Comparison of ENCODE assay signal across 16 mouse cellular contexts in genomic region chr8:123836354-123836753, GRCm38 (mm10). TPM values are rescaled to one million over a fixed set of nuclear protein-coding genes. Genes with fewer than 3 reads are reported as not detected.
DNase-seq lines count a peak whose midpoint lies in the region; ATAC-seq lines count a peak whose summit lies in the region.
"Had no signal": no experiment of that assay in that cellular context is flagged by ENCODE, and none has a peak within 500 bp of the region (broad histone marks: within the 10 kb centered on the region; RNA-seq: fewer than 3 reads in every experiment).

No protein-coding gene starts in this region.

- peak; percentile 17; the same call in 1 of the 2 replicates for ATAC-seq in hindbrain, embryonic 16.5 days
- ATAC-seq in hindbrain, embryonic 11.5 days (ENCODE audit: low FRiP score), result no peak
- ATAC-seq: forebrain, embryonic 15.5 days had no signal

- H3K27ac ChIP-seq in hindbrain, embryonic 16.5 days (ENCODE audit: low read depth, low read length), result no peak overlapping the region
- no peak overlapping the region for H3K27ac ChIP-seq in hindbrain, embryonic 11.5 days (ENCODE audit: low read depth, low read length)
- H3K27ac ChIP-seq: embryonic facial prominence, embryonic 10.5 days; forebrain, embryonic 15.5 days; hindbrain, embryonic 13.5 days had no signal

- H3K9ac ChIP-seq in hindbrain, embryonic 16.5 days (ENCODE audit: low read depth, low read length), result no peak overlapping the region
- no peak overlapping the region for H3K9ac ChIP-seq in hindbrain, embryonic 11.5 days (ENCODE audit: low read depth, low read length)
- H3K9ac ChIP-seq: forebrain, embryonic 15.5 days; hindbrain, embryonic 13.5 days had no signal

- no peaks in the 10 kb centered on the region for H3K4me1 ChIP-seq in hindbrain, embryonic 16.5 days (ENCODE audit: control insufficient read depth, insufficient read depth, low read depth, low read length)
- H3K4me1 ChIP-seq in hindbrain, embryonic 11.5 days (replicated peaks; ENCODE audit: control insufficient read depth, insufficient read depth, low read length), result no peaks in the 10 kb centered on the region
- H3K4me1 ChIP-seq: embryonic facial prominence, embryonic 10.5 days; forebrain, embryonic 15.5 days; hindbrain, embryonic 13.5 days had no signal

- peaks cover 34% of the 10 kb centered on the region for H3K36me3 ChIP-seq in hindbrain, embryonic 16.5 days (ENCODE audit: control insufficient read depth, insufficient read depth, low read length)
- peaks cover 8% of the 10 kb centered on the region; the same call in 1 of the 2 replicates for H3K36me3 ChIP-seq in hindbrain, embryonic 11.5 days (ENCODE audit: control insufficient read depth, insufficient read depth, low read length)

- WGBS in hindbrain, embryonic 16.5 days, result 78% methylated on average over 6 of the region's 6 CpGs
- WGBS in hindbrain, embryonic 11.5 days, result 89% methylated on average over 6 of the region's 6 CpGs

- DNase-seq in hindbrain, embryonic 11.5 days (ENCODE audit: low spot score), result no peak
- DNase-seq in layer of hippocampus, adult 9-11 months, result peak; percentile 74
- no peak for DNase-seq in layer of hippocampus, adult 8-10 months (ENCODE audit: low spot score in 2 of 2)
- DNase-seq in right cerebral cortex, adult 18-20 months, result peak; percentile 57
- no peak for DNase-seq in right cerebral cortex, adult 2 months (ENCODE audit: low spot score in 2 of 2)
- no peak for DNase-seq in adipocyte (ENCODE audit: low spot score)
- DNase-seq: adrenal gland, postnatal 14 days; cerebellum, adult 2 months; gastrocnemius, postnatal 36 days; heart, adult 11 months; heart, postnatal 10 days; heart, postnatal 4 days had no signal

- H3K9me3 ChIP-seq in hindbrain, embryonic 16.5 days (ENCODE audit: control insufficient read depth, low read length), result no peaks in the 10 kb centered on the region
- no peaks in the 10 kb centered on the region for H3K9me3 ChIP-seq in hindbrain, embryonic 11.5 days (ENCODE audit: control insufficient read depth, low read length)
- H3K9me3 ChIP-seq: embryonic facial prominence, embryonic 10.5 days; forebrain, embryonic 15.5 days; hindbrain, embryonic 13.5 days had no signal

- no peak overlapping the region for H3K4me2 ChIP-seq in hindbrain, embryonic 16.5 days (ENCODE audit: low read length)
- H3K4me2 ChIP-seq in hindbrain, embryonic 11.5 days (replicated peaks; ENCODE audit: low read depth, low read length), result no peak overlapping the region
- H3K4me2 ChIP-seq: forebrain, embryonic 15.5 days; hindbrain, embryonic 13.5 days had no signal

- no peak overlapping the region for H3K4me3 ChIP-seq in hindbrain, embryonic 16.5 days (ENCODE audit: low read length)
- no peak overlapping the region for H3K4me3 ChIP-seq in hindbrain, embryonic 11.5 days (ENCODE audit: low read depth, low read length)
- H3K4me3 ChIP-seq: embryonic facial prominence, embryonic 10.5 days; forebrain, embryonic 15.5 days; hindbrain, embryonic 13.5 days had no signal

- no peaks in the 10 kb centered on the region for H3K27me3 ChIP-seq in hindbrain, embryonic 16.5 days (replicated peaks; ENCODE audit: control insufficient read depth, insufficient read depth, low read length)
- no peaks in the 10 kb centered on the region for H3K27me3 ChIP-seq in hindbrain, embryonic 11.5 days (ENCODE audit: control insufficient read depth, insufficient read depth, low read length)
- H3K27me3 ChIP-seq: forebrain, embryonic 15.5 days; hindbrain, embryonic 13.5 days had no signal

RNA-seq across cellular contexts. Expression of gene Ccsap, which starts 23.7 kb away (rescaled TPM):
- polyA plus RNA-seq in hindbrain, embryonic 16.5 days (2015; fragmentation: Nextera tagmentation; extraction: Ambion mirVana), result 4.8 and 4.9 TPM in 2 replicates
- polyA plus RNA-seq in hindbrain, embryonic 11.5 days (2014; fragmentation: Nextera tagmentation; extraction: Ambion mirVana), result 6.8 and 7.1 TPM in 2 replicates
- total RNA-seq in layer of hippocampus, adult 8-10 months (2022), result 10 to 100 TPM; 52.3 to 55.6 (median 53.4) TPM

RNA-seq across cellular contexts. Expression of gene Rab4a, which starts 30.6 kb away (rescaled TPM):
- polyA plus RNA-seq in hindbrain, embryonic 16.5 days (2015; fragmentation: Nextera tagmentation; extraction: Ambion mirVana), result 86.1 and 87.4 TPM in 2 replicates
- polyA plus RNA-seq in hindbrain, embryonic 11.5 days (2014; fragmentation: Nextera tagmentation; extraction: Ambion mirVana), result 64.3 and 68.7 TPM in 2 replicates
- total RNA-seq in layer of hippocampus, adult 8-10 months (2022), result 10 to 100 TPM; 42.9 to 44.6 (median 43.4) TPM

RNA-seq across cellular contexts. Expression of gene Acta1, which starts 58.2 kb away (rescaled TPM):
- polyA plus RNA-seq in hindbrain, embryonic 16.5 days (2015; fragmentation: Nextera tagmentation; extraction: Ambion mirVana), result 11.8 and 166 TPM in 2 replicates
- polyA plus RNA-seq in hindbrain, embryonic 11.5 days (2014; fragmentation: Nextera tagmentation; extraction: Ambion mirVana), result 5.2 and 10.6 TPM in 2 replicates
- total RNA-seq in layer of hippocampus, adult 8-10 months (2022), result 1 to 10 TPM; 5.7 to 9.3 (median 7.2) TPM

Comparison
In these comparisons a context has a peak if more than half of its experiments do, and no peak if none do; other contexts are left out.
1. DNase-seq: peak in layer of hippocampus, adult 9-11 months (single experiment) and right cerebral cortex, adult 18-20 months (single experiment); none in hindbrain, embryonic 11.5 days (single experiment), layer of hippocampus, adult 8-10 months (0 of 2), right cerebral cortex, adult 2 months (0 of 2) and adipocyte (single experiment).